Mouse (Mus musculus) forebrain, postnatal 0 days (tissue): ENCODE measurements around the gene Skap1. TPM values are rescaled to one million over a fixed set of nuclear protein-coding genes. Genes with fewer than 3 reads are reported as not detected.

Experiments
- ATAC-seq: fragments of 200-750 bp; cut with Nextera tagmentation; 2 replicates; pipeline ENCODE4 v1.8.0; 2017; ENCODE audit warnings: mild to moderate bottlenecking, moderate library complexity
- DNase-seq: peaks from one replicate; pipeline ENCODE4 v3.0.0-alpha.2; 2015
- H3K27ac ChIP-seq: fragments of 300-500 bp; sonication (generic); 2 replicates; pipeline ENCODE4 v1.5.1; 2014; ENCODE audit warnings: low read depth, mild to moderate bottlenecking, antibody characterized with exemption, low read length, moderate library complexity, mixed read lengths
- H3K27me3 ChIP-seq: fragments of 300-500 bp; sonication (generic); 2 replicates; pipeline ENCODE4 v1.6.1; 2014; ENCODE audit warnings: mild to moderate bottlenecking, low read length, mixed read lengths; ENCODE audit not compliant: insufficient read depth
- H3K36me3 ChIP-seq: fragments of 300-500 bp; sonication (generic); 2 replicates; pipeline ENCODE4 v1.6.1; 2014; ENCODE audit warnings: mild to moderate bottlenecking, moderate library complexity; ENCODE audit not compliant: insufficient read depth
- H3K4me1 ChIP-seq: fragments of 300-500 bp; sonication (generic); 2 replicates; pipeline ENCODE4 v1.6.1; 2014; ENCODE audit warnings: antibody characterized with exemption; ENCODE audit not compliant: insufficient read depth
- H3K4me2 ChIP-seq: fragments of 300-500 bp; sonication (generic); 2 replicates; pipeline ENCODE4 v1.6.1; 2014; ENCODE audit warnings: low read depth, mild to moderate bottlenecking, moderate library complexity
- H3K4me3 ChIP-seq: fragments of 300-500 bp; sonication (generic); 2 replicates; pipeline ENCODE4 v1.5.1; 2014; ENCODE audit warnings: low read depth, low read length, mixed read lengths
- H3K9ac ChIP-seq: fragments of 300-500 bp; sonication (generic); 2 replicates; pipeline ENCODE4 v1.6.1; 2014; ENCODE audit warnings: mild to moderate bottlenecking
- H3K9me3 ChIP-seq: fragments of 300-500 bp; sonication (generic); 2 replicates; pipeline ENCODE4 v1.6.1; 2016; ENCODE audit warnings: low read length
- CTCF ChIP-seq: sonication (generic); IDR thresholded peaks from 2 replicates; pipeline ENCODE4 v1.5.1; 2016; ENCODE audit warnings: antibody characterized with exemption, control low read depth, low read depth
- WGBS: fragments of 180-500 bp; shearing (Covaris S2); extraction: QIAGEN DNeasy Blood & Tissue Kit; methylation state at CpG from one replicate; pipeline ENCODE4 v1.1.7; 2014; 5-methylcytosine and 5-hydroxymethylcytosine counted together
- polyA plus RNA-seq: library from polyadenylated mRNA; unstranded; fragments of >200 nt; fragmentation: Nextera tagmentation; extraction: Ambion mirVana; gene quantifications from 2 replicates; pipeline ENCODE4 v1.2.1, GENCODE M21; 2015
- total RNA-seq: library from RNA; depleted of rRNA; stranded (reverse); fragments of >200 nt; gene quantifications from 2 replicates; pipeline ENCODE4 v1.2.3, GENCODE M21; 2014

Skap1 gene
- total and polyA plus RNA-seq, 2 experiments from 2014 or later: 1.6 to 3.7 TPM

DNA sequence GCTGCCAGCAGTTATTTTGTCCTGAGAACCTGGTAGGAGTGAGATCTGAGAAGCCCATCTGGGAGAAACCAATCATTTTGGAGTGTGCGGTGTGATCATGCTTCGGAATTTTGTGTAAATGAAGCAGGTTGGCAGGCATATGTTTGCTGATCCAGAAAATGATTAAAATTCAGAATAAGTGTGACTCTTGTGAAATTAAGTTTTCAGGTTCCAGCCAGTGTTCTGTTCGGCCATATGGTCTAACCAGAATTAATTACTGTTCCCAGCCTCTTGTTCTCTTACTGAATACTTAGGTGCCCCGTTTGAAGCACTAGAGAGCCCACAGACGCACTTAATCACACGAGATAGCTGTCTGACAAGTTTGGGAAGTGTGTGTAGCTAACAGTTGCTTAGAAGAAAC lies 36.6 kb downstream of the Skap1 start:
- Histone ChIP-seq H3K36me3 (no peaks in the 10 kb centered on the region), H3K4me1 (no peaks in the 10 kb centered on the region), H3K27ac (no peak overlapping the region), H3K4me3 (no peak overlapping the region), H3K4me2 (no peak overlapping the region), H3K9ac (no peak overlapping the region), H3K9me3 (no peaks in the 10 kb centered on the region), H3K27me3 (no peaks in the 10 kb centered on the region; the same call in 1 of the 2 replicates)
- peak; percentile 63 for DNase-seq
- WGBS: 36% methylated on average over 6 of the region's 6 CpGs
- TF ChIP-seq CTCF: no peak
- ATAC-seq: peak; percentile 66

GRCm38 (mm10) chr11:96502948-96503347 lies 38.6 kb downstream of the Skap1 start:
- H3K4me3 ChIP-seq: no peak overlapping the region
- H3K9me3 ChIP-seq: no peaks in the 10 kb centered on the region
- H3K36me3 ChIP-seq: no peaks in the 10 kb centered on the region
- H3K27ac ChIP-seq: no peak overlapping the region
- no peak overlapping the region for H3K9ac ChIP-seq
- ATAC-seq (no peak), DNase-seq (no peak)
- no peak overlapping the region for H3K4me2 ChIP-seq
- no peak for TF ChIP-seq CTCF
- no peaks in the 10 kb centered on the region; the same call in 1 of the 2 replicates for H3K27me3 ChIP-seq
- 82% methylated on average over 3 of the region's 3 CpGs for WGBS
- H3K4me1 ChIP-seq: no peaks in the 10 kb centered on the region

DNA sequence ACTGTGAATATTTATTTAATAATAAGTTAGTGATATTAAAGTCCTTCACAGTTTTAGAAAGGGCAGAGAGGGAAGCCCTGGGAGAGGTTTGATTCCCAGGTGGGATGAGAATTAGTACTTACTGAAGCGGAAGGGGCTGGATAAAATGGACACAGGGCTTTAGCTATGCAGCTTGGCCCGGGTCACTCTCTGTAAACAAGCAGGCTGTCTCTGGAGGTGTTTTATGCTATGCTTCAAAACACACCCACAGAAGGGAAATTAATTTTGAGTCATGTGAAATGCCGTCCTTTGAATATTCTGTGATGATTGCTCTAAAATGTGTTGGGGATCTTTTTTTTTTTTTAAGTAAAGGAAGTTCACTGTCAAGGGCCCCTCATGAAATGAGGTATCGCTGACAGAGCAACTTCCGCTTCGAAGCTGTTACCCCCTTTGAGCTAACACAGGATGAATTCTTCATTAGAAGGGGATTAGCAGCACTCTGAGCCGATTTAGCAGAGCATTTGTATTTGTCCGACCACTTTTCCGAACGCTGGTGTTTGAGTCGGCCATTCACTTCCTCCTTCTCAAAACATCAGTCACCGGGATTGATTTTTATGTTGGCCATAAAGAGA lies 40.2 kb downstream of the Skap1 start:
- ATAC-seq (no peak), DNase-seq (no peak)
- Histone ChIP-seq H3K36me3 (no peaks in the 10 kb centered on the region), H3K4me3 (no peak overlapping the region), H3K4me2 (no peak overlapping the region), H3K27ac (no peak overlapping the region), H3K27me3 (no peaks in the 10 kb centered on the region; the same call in 1 of the 2 replicates), H3K4me1 (no peaks in the 10 kb centered on the region), H3K9ac (no peak overlapping the region), H3K9me3 (no peaks in the 10 kb centered on the region)
- no peak for TF ChIP-seq CTCF
- WGBS: 17% methylated on average over 12 of the region's 12 CpGs

DNA sequence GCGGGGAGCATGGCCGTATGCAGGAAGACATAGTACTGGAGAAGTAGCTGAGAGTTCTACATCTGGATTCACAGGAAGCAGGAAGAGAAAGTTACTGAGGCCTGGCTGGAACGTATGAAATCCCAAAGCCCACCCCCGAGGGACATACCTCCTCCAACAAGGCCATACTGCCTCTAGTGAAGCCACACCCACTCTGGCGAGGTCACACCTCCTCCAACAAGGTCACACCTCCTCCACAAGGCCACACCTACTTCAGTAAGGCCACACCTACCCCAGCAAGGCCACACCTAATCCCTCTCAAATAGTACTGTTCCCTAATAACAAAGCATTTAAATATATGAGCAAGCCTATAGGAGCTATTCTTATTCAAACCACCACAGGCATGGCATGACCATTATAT lies 41.4 kb downstream of the Skap1 start:
- Histone ChIP-seq H3K4me1 (no peaks in the 10 kb centered on the region), H3K27ac (no peak overlapping the region), H3K9ac (no peak overlapping the region), H3K36me3 (no peaks in the 10 kb centered on the region), H3K4me2 (no peak overlapping the region), H3K4me3 (no peak overlapping the region), H3K9me3 (no peaks in the 10 kb centered on the region), H3K27me3 (no peaks in the 10 kb centered on the region; the same call in 1 of the 2 replicates)
- ATAC-seq (no peak), DNase-seq (no peak)
- TF ChIP-seq CTCF: no peak
- 84% methylated on average over 5 of the region's 5 CpGs for WGBS

- H3K4me3 ChIP-seq: no peak overlapping the region
- no peak overlapping the region for H3K4me2 ChIP-seq
- H3K9me3 ChIP-seq: no peaks in the 10 kb centered on the region
- H3K27me3 ChIP-seq: no peaks in the 10 kb centered on the region
- no peak for DNase-seq
- H3K9ac ChIP-seq: no peak overlapping the region
- no peaks in the 10 kb centered on the region for H3K4me1 ChIP-seq
- no peaks in the 10 kb centered on the region for H3K36me3 ChIP-seq
- ATAC-seq: no peak
- no peak overlapping the region for H3K27ac ChIP-seq
- TF ChIP-seq CTCF: no peak
- WGBS: 94% methylated on average over 3 of the region's 3 CpGs
Observed at GRCm38 (mm10) chr11:96515164-96515563, 50.8 kb downstream of the Skap1 start.

- H3K4me2 ChIP-seq: no peak overlapping the region
- no peak overlapping the region for H3K27ac ChIP-seq
- WGBS: 86% methylated on average over 6 of the region's 6 CpGs
Observed at GRCm38 (mm10) chr11:96524541-96524940, 60.1 kb downstream of the Skap1 start.

DNA sequence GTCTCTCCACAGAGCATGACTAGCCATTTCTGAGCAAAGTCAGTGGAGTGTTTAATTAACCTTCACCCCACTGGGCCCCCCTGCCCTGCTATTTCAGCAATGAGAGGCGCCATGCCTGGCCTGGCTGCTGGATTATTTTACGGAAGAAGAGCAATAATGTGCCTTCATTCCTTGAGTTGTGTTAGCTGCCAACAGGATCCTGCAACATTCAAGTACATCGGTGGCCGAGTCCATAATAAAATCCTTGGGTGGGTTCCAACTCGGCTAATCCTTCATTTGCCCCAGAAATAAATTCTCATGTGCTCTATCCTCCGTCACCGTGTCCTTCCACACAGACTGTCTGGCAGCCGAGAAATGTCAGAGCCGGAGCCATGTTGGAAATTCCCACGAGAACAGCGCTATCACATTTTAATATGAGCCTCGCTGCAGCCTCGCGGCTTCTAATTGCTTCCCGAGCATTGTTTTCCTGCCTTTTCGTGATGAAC lies 61.8 kb downstream of the Skap1 start:
- peak overlapping the region; percentile 6; the same call in 1 of the 2 replicates for H3K4me3 ChIP-seq
- no peak for ATAC-seq
- WGBS: 54% methylated on average over 16 of the region's 16 CpGs

More at GRCm38 (mm10) chr11:96524541-96524940, 60.1 kb downstream of the Skap1 start:
- H3K27me3 ChIP-seq: no peaks in the 10 kb centered on the region
- no peaks in the 10 kb centered on the region for H3K9me3 ChIP-seq
- ATAC-seq (no peak), DNase-seq (no peak)
- H3K4me1 ChIP-seq: no peaks in the 10 kb centered on the region
- TF ChIP-seq CTCF: no peak
- H3K4me3 ChIP-seq: no peak overlapping the region
- no peaks in the 10 kb centered on the region for H3K36me3 ChIP-seq
- H3K9ac ChIP-seq: no peak overlapping the region

More for the DNA sequence above, 61.8 kb downstream of the Skap1 start:
- H3K27me3 ChIP-seq: no peaks in the 10 kb centered on the region
- H3K4me1 ChIP-seq: no peaks in the 10 kb centered on the region
- peak overlapping the region; percentile 27; the same call in 1 of the 2 replicates for H3K4me2 ChIP-seq
- peak; percentile 45 for DNase-seq
- no peak overlapping the region for H3K9ac ChIP-seq
- no peaks in the 10 kb centered on the region for H3K36me3 ChIP-seq
- no peaks in the 10 kb centered on the region for H3K9me3 ChIP-seq
- H3K27ac ChIP-seq: peak overlapping the region; percentile 40; the same call in 1 of the 2 replicates
- TF ChIP-seq CTCF: no peak
